13 mouse cellular contexts compared by ENCODE assay signal in genomic region chr16:96711935-96712334, GRCm38 (mm10).
DNase-seq lines count a peak whose midpoint lies in the region; ATAC-seq lines count a peak whose summit lies in the region.
"Had no signal": no experiment of that assay in that cellular context is flagged by ENCODE, and none has a peak within 500 bp of the region (broad histone marks: within the 10 kb centered on the region; RNA-seq: fewer than 3 reads in every experiment).

No protein-coding gene starts in this region.

- peak; percentile 22 for DNase-seq in hindbrain, embryonic 10.5 days (ENCODE audit: low spot score)
- DNase-seq in thymus, postnatal 4 days, result peak; percentile 12
- DNase-seq in thymus, adult 18-20 months, result no peak
- no peak for DNase-seq in layer of hippocampus, adult 9-10 months (ENCODE audit: low spot score)
- no peak for DNase-seq in forebrain, embryonic 14.5 days (ENCODE audit: low spot score)
- DNase-seq: adrenal gland, postnatal 10 days; lung, adult 18-20 months had no signal

- H3K4me3 ChIP-seq in hindbrain, embryonic 10.5 days, result no peak overlapping the region
- no peak overlapping the region for H3K4me3 ChIP-seq in hindbrain, embryonic 12.5 days
- H3K4me3 ChIP-seq in heart, embryonic 11.5 days (ENCODE audit: low read depth, low read length), result no peak overlapping the region
- no peak overlapping the region for H3K4me3 ChIP-seq in forebrain, embryonic 14.5 days (ENCODE audit: low read depth, low read length)
- H3K4me3 ChIP-seq: heart, embryonic 15.5 days; limb, embryonic 13.5 days had no signal

- H3K36me3 ChIP-seq in hindbrain, embryonic 10.5 days, result no peaks in the 10 kb centered on the region
- H3K36me3 ChIP-seq in hindbrain, embryonic 12.5 days, result no peaks in the 10 kb centered on the region
- H3K36me3 ChIP-seq in heart, embryonic 11.5 days (ENCODE audit: control insufficient read depth, insufficient read depth, low read length), result no peaks in the 10 kb centered on the region
- no peaks in the 10 kb centered on the region for H3K36me3 ChIP-seq in forebrain, embryonic 14.5 days (ENCODE audit: control insufficient read depth, insufficient read depth, low read length)
- H3K36me3 ChIP-seq: heart, embryonic 15.5 days; limb, embryonic 13.5 days had no signal

- H3K9me3 ChIP-seq in hindbrain, embryonic 10.5 days, result no peaks in the 10 kb centered on the region
- no peaks in the 10 kb centered on the region for H3K9me3 ChIP-seq in hindbrain, embryonic 12.5 days (replicated peaks)
- no peaks in the 10 kb centered on the region for H3K9me3 ChIP-seq in heart, embryonic 11.5 days (replicated peaks; ENCODE audit: control insufficient read depth, low read length)
- no peaks in the 10 kb centered on the region for H3K9me3 ChIP-seq in forebrain, embryonic 14.5 days (replicated peaks; ENCODE audit: control insufficient read depth, low read length)
- H3K9me3 ChIP-seq: heart, embryonic 15.5 days; limb, embryonic 13.5 days had no signal

- no peaks in the 10 kb centered on the region for H3K27me3 ChIP-seq in hindbrain, embryonic 10.5 days (ENCODE audit: insufficient read depth, poor library complexity, severe bottlenecking)
- no peaks in the 10 kb centered on the region for H3K27me3 ChIP-seq in hindbrain, embryonic 12.5 days
- H3K27me3 ChIP-seq in heart, embryonic 11.5 days (ENCODE audit: control insufficient read depth, insufficient read depth, low read length), result no peaks in the 10 kb centered on the region
- H3K27me3 ChIP-seq in forebrain, embryonic 14.5 days (replicated peaks; ENCODE audit: control insufficient read depth, insufficient read depth, low read length), result no peaks in the 10 kb centered on the region
- H3K27me3 ChIP-seq: heart, embryonic 15.5 days; limb, embryonic 13.5 days had no signal

- no peaks in the 10 kb centered on the region for H3K4me1 ChIP-seq in hindbrain, embryonic 10.5 days (replicated peaks)
- H3K4me1 ChIP-seq in hindbrain, embryonic 12.5 days, result no peaks in the 10 kb centered on the region
- no peaks in the 10 kb centered on the region for H3K4me1 ChIP-seq in heart, embryonic 11.5 days (ENCODE audit: control insufficient read depth, insufficient read depth, low read length)
- no peaks in the 10 kb centered on the region for H3K4me1 ChIP-seq in forebrain, embryonic 14.5 days (ENCODE audit: control insufficient read depth, insufficient read depth, low read length)
- H3K4me1 ChIP-seq: heart, embryonic 15.5 days; limb, embryonic 13.5 days had no signal

- ATAC-seq in hindbrain, embryonic 12.5 days (ENCODE audit: low FRiP score), result no peak
- peak; percentile 50; the same call in 1 of the 2 replicates for ATAC-seq in megakaryocyte progenitor cell, adult 5-6 weeks (replicated peaks; ENCODE audit: poor library complexity)
- no peak for ATAC-seq in heart, embryonic 11.5 days (replicated peaks; ENCODE audit: insufficient number of reproducible peaks, low FRiP score, low TSS enrichment)
- no peak for ATAC-seq in forebrain, embryonic 14.5 days
- ATAC-seq: hindbrain, postnatal 0 days had no signal

- H3K4me2 ChIP-seq in hindbrain, embryonic 12.5 days (replicated peaks), result no peak overlapping the region
- no peak overlapping the region for H3K4me2 ChIP-seq in heart, embryonic 11.5 days
- H3K4me2 ChIP-seq in forebrain, embryonic 14.5 days (ENCODE audit: low read length), result no peak overlapping the region
- H3K4me2 ChIP-seq: heart, embryonic 15.5 days; limb, embryonic 13.5 days had no signal

- no peak overlapping the region for H3K9ac ChIP-seq in hindbrain, embryonic 12.5 days
- H3K9ac ChIP-seq in heart, embryonic 11.5 days (ENCODE audit: low read depth, low read length), result no peak overlapping the region
- no peak overlapping the region for H3K9ac ChIP-seq in forebrain, embryonic 14.5 days (ENCODE audit: low read length)
- H3K9ac ChIP-seq: heart, embryonic 15.5 days; limb, embryonic 13.5 days had no signal

- H3K27ac ChIP-seq in hindbrain, embryonic 10.5 days, result no peak overlapping the region
- H3K27ac ChIP-seq in hindbrain, embryonic 12.5 days, result no peak overlapping the region
- no peak overlapping the region for H3K27ac ChIP-seq in heart, embryonic 11.5 days (ENCODE audit: low read depth, low read length)
- no peak overlapping the region for H3K27ac ChIP-seq in forebrain, embryonic 14.5 days (ENCODE audit: low read depth, low read length)
- H3K27ac ChIP-seq: heart, embryonic 15.5 days; hindbrain, postnatal 0 days; limb, embryonic 13.5 days had no signal

- 56% methylated on average over 4 of the region's 4 CpGs for WGBS in hindbrain, embryonic 10.5 days
- WGBS in hindbrain, embryonic 12.5 days, result 50% methylated on average over 4 of the region's 4 CpGs
- 30% methylated on average over 4 of the region's 4 CpGs for WGBS in heart, embryonic 11.5 days (ENCODE audit: insufficient replicate concordance)
- WGBS in forebrain, embryonic 14.5 days, result 52% methylated on average over 4 of the region's 4 CpGs

Comparison
In these comparisons a context has a peak if more than half of its experiments do, and no peak if none do; other contexts are left out.
1. DNase-seq: peak in hindbrain, embryonic 10.5 days (single experiment) and thymus, postnatal 4 days (single experiment); none in thymus, adult 18-20 months (0 of 2), layer of hippocampus, adult 9-10 months (single experiment) and forebrain, embryonic 14.5 days (single experiment).